Mouse (Mus musculus) forebrain, embryonic 11.5 days (tissue): ENCODE measurements around the gene Eif2d. TPM values are rescaled to one million over a fixed set of nuclear protein-coding genes. Genes with fewer than 3 reads are reported as not detected.

Experiments
- ATAC-seq: fragments of 200-750 bp; cut with Nextera tagmentation; replicated peaks from 2 replicates; pipeline ENCODE4 v1.8.0; 2017; ENCODE audit warnings: moderate TSS enrichment; ENCODE audit not compliant: low FRiP score
- DNase-seq: peaks from one replicate; pipeline ENCODE4 v3.0.0-alpha.2; 2017; ENCODE audit warnings: low spot score
- H3K27ac ChIP-seq: fragments of 300-500 bp; sonication (generic); 2 replicates; pipeline ENCODE4 v1.5.1; 2014; ENCODE audit warnings: low read depth, low read length
- H3K27me3 ChIP-seq: fragments of 300-500 bp; sonication (generic); 2 replicates; pipeline ENCODE4 v1.6.1; 2014; ENCODE audit warnings: mild to moderate bottlenecking, low read length, mixed read lengths; ENCODE audit not compliant: control insufficient read depth, insufficient read depth
- H3K36me3 ChIP-seq: fragments of 300-500 bp; sonication (generic); 2 replicates; pipeline ENCODE4 v1.6.1; 2014; ENCODE audit warnings: mild to moderate bottlenecking, low read length, moderate library complexity, mixed read lengths; ENCODE audit not compliant: control insufficient read depth, insufficient read depth
- H3K4me1 ChIP-seq: fragments of 300-500 bp; sonication (generic); replicated peaks from 2 replicates; pipeline ENCODE4 v1.6.1; 2014; ENCODE audit warnings: low read length, mixed read lengths; ENCODE audit not compliant: control insufficient read depth, insufficient read depth
- H3K4me2 ChIP-seq: fragments of 300-500 bp; sonication (generic); 2 replicates; pipeline ENCODE4 v1.6.1; 2014; ENCODE audit warnings: low read depth, mild to moderate bottlenecking, low read length, moderate library complexity, mixed read lengths; ENCODE audit not compliant: severe bottlenecking
- H3K4me3 ChIP-seq: fragments of 300-500 bp; sonication (generic); 2 replicates; pipeline ENCODE4 v1.5.1; 2014; ENCODE audit warnings: low read depth, low read length
- H3K9ac ChIP-seq: fragments of 300-500 bp; sonication (generic); 2 replicates; pipeline ENCODE4 v1.6.1; 2014; ENCODE audit warnings: low read length
- H3K9me3 ChIP-seq: fragments of 300-500 bp; sonication (generic); 2 replicates; pipeline ENCODE4 v1.6.1; 2016; ENCODE audit warnings: low read length, mixed read lengths; ENCODE audit not compliant: control insufficient read depth
- WGBS: fragments of 180-500 bp; shearing (Covaris S2); extraction: QIAGEN DNeasy Blood & Tissue Kit; methylation state at CpG from one replicate; pipeline ENCODE4 v1.1.7; 2014; 5-methylcytosine and 5-hydroxymethylcytosine counted together
- polyA plus RNA-seq: library from polyadenylated mRNA; unstranded; fragments of >200 nt; fragmentation: Nextera tagmentation; extraction: Ambion mirVana; gene quantifications from 2 replicates; pipeline ENCODE4 v1.2.1, GENCODE M21; 2014

The Eif2d gene
- polyA plus RNA-seq, 1 experiment from 2014 or later, result 61.8 TPM

DNA sequence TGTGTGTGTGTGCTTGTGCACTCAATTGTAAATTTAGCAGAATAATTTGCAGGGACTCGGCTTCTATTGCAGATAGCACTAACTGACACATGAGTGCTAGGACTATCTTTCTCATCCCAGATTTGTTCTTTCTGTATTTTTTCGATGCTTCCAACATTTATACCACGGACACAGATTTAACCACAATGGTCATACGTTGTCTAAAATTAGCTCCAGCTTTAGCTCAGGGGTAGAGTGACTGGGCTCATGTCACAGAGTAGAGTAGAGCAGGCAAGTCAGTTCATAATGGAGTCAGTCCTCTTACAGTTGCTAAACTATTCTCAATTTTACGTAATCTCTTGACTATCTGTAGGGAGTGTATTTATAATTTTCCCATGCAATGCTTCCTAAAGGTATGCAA is 75.7 kb downstream of the Eif2d start:
- ATAC-seq (no peak), DNase-seq (no peak)
- H3K36me3 ChIP-seq, result no peaks in the 10 kb centered on the region
- no peaks in the 10 kb centered on the region for H3K27me3 ChIP-seq
- no peaks in the 10 kb centered on the region for H3K4me1 ChIP-seq
- 90% methylated on average over 5 of the region's 5 CpGs for WGBS
- no peak overlapping the region for H3K4me3 ChIP-seq
- H3K27ac ChIP-seq, result no peak overlapping the region
- H3K4me2 ChIP-seq, result no peak overlapping the region
- H3K9ac ChIP-seq, result no peak overlapping the region
- H3K9me3 ChIP-seq, result no peaks in the 10 kb centered on the region

DNA sequence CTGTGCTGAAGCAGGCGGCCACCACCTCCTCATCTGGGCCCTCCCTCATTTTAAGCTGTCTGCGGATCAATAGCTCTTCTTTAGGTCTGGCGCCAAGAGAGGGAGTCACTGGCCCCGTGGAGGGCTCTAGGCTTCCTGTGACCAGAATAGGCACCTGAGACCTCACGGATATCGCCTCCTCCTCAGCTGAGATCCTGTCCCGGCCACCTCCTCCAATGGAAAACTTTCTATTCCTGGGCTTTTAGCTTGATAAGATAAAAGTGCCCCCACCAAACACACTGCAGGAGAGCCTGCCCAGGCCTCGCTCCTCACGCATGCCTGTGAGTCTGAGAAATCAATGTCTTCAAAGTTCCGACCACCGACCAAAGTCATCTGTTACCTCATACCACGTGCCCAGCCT is 80.5 kb downstream of the Eif2d start:
- H3K4me1 ChIP-seq, result no peaks in the 10 kb centered on the region
- H3K36me3 ChIP-seq, result no peaks in the 10 kb centered on the region
- H3K27ac ChIP-seq, result no peak overlapping the region
- no peaks in the 10 kb centered on the region for H3K27me3 ChIP-seq
- no peak overlapping the region for H3K9ac ChIP-seq
- ATAC-seq (no peak), DNase-seq (no peak)
- H3K4me3 ChIP-seq, result no peak overlapping the region
- H3K9me3 ChIP-seq, result no peaks in the 10 kb centered on the region
- H3K4me2 ChIP-seq, result no peak overlapping the region
- WGBS, result 67% methylated on average over 12 of the region's 12 CpGs

DNA sequence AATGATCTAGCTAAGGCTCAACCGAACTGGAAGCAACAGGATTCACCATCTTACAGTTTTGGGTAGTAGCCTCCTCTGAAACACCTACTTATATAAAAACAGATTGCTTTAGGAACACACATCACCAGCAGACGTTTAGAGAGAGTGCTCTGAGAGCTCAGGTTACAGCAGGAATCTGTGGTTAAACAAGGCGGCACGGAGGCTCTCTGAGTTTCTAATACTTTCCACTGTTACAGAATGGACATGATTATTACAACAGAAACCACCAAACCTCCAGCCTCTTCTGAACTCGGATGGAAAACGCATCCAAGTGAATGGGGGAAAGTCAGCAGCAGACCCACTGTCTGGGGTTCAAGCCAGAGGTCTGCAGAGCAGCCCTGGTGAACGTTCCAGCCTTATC is 83.1 kb downstream of the Eif2d start:
- Histone ChIP-seq H3K9ac (no peak overlapping the region), H3K27me3 (no peaks in the 10 kb centered on the region), H3K27ac (no peak overlapping the region), H3K4me2 (no peak overlapping the region), H3K4me3 (no peak overlapping the region), H3K36me3 (no peaks in the 10 kb centered on the region), H3K9me3 (no peaks in the 10 kb centered on the region), H3K4me1 (no peaks in the 10 kb centered on the region)
- WGBS, result 64% methylated on average over 7 of the region's 7 CpGs
- no peak for DNase-seq
- no peak for ATAC-seq

Other genes starting within 250 kb of the Eif2d start
- not detected in 2 replicates for gene Il20, start 241.7 kb upstream of the Eif2d start, polyA plus RNA-seq
- gene Il19, start 213.1 kb upstream of the Eif2d start, polyA plus RNA-seq, result not detected in 2 replicates
- not detected in 2 replicates for gene Il10, start 133.3 kb upstream of the Eif2d start, polyA plus RNA-seq
- 52.3 and 57.8 TPM in 2 replicates for gene Mapkapk2, start 55.4 kb upstream of the Eif2d start, polyA plus RNA-seq
- 17.1 and 20.8 TPM in 2 replicates for gene Dyrk3, start 14.8 kb upstream of the Eif2d start, polyA plus RNA-seq
- gene Rassf5, start 92.1 kb downstream of the Eif2d start, polyA plus RNA-seq, result 0.95 and 1.3 TPM in 2 replicates
- gene Ikbke, start 126.4 kb downstream of the Eif2d start, polyA plus RNA-seq, result 0.55 and 0.83 TPM in 2 replicates